Mouse (Mus musculus): ENCODE measurements around the gene Pcca. TPM values are rescaled to one million over a fixed set of nuclear protein-coding genes. Genes with fewer than 3 reads are reported as not detected.

Gene Pcca
- polyA plus RNA-seq, 1 experiment from 2014 or later, result 23.8 TPM

DNA sequence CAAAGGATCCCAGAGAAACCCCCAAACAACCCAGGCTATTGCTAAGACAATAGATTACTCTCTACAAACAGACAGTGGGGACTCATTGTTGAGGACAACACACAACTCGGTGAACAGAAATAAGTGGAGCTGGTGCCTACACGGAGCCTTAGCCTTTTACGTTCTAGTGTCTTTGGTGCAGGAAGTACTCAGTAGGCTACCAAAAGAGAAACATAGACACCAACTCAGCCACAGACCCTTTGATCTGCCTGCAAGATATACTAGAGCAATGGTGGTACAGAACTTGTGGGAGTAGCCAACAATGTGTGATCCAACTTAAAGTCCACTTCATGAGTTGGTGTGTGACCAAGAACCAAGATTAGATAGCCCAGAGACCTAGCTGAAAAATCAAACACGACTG lies 374.0 kb downstream of the Pcca start:
- no peak for DNase-seq
- no peak overlapping the region for H3K9ac ChIP-seq
- H3K27me3 ChIP-seq (ENCODE audit: insufficient read depth, low read length), result no peaks in the 10 kb centered on the region
- TF ChIP-seq CTCF (IDR thresholded peaks at IDR 0.05; ENCODE audit: low read depth), result no peak
- H3K4me3 ChIP-seq (ENCODE audit: low read depth, low read length), result no peak overlapping the region
- H3K4me2 ChIP-seq, result no peak overlapping the region
- no peak for ATAC-seq (ENCODE audit: insufficient read depth)
- peaks cover 8% of the 10 kb centered on the region for H3K4me1 ChIP-seq (ENCODE audit: insufficient read depth)
- H3K9me3 ChIP-seq (ENCODE audit: low read depth, low read length), result no peaks in the 10 kb centered on the region
- 96% methylated on average over 4 of the region's 4 CpGs for WGBS
- H3K36me3 ChIP-seq (ENCODE audit: insufficient read depth), result no peaks in the 10 kb centered on the region
- H3K27ac ChIP-seq (ENCODE audit: low read depth), result no peak overlapping the region

DNA sequence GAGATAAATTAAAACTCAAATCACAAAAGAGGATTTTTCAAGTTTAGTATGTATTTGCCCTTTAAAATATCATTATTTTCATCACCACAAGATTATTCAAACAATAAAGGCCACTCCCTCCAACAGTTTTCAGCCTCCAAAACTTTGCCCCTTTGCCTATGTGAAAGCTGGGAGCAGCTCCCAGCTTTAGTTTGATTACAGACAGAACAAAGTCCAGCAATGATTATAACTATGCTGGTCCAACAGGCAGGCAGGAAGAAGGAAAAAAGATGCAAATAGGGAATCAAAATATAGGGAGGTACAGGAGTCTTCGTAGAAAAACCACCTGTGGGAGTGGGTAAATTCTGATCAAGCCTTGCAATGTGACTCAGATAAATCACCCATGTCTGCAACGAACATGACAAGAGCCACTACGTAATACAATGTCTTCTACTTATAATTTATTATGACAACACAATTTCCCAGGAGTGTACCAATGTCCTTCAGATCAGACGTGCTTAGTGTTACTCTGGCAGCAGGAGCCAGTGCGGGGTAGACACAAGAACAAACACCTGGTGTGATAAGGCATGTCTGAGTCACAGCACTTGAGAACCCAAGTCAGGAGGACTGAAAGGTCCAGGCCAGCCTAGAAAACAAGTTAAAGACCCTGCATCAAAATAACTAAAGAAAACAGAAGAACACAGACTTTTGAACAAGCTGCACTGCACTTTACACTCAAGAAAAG lies 375.4 kb downstream of the Pcca start:
- Histone ChIP-seq H3K4me2 (no peak overlapping the region), H3K4me1 (ENCODE audit: insufficient read depth) (no peaks in the 10 kb centered on the region), H3K27me3 (ENCODE audit: insufficient read depth, low read length) (no peaks in the 10 kb centered on the region), H3K4me3 (ENCODE audit: low read depth, low read length) (no peak overlapping the region), H3K9ac (no peak overlapping the region), H3K27ac (ENCODE audit: low read depth) (no peak overlapping the region), H3K36me3 (ENCODE audit: insufficient read depth) (no peaks in the 10 kb centered on the region), H3K9me3 (ENCODE audit: low read depth, low read length) (no peaks in the 10 kb centered on the region)
- WGBS, result 57% methylated on average over 5 of the region's 5 CpGs
- ATAC-seq (ENCODE audit: insufficient read depth), result no peak
- TF ChIP-seq CTCF (IDR thresholded peaks at IDR 0.05; ENCODE audit: low read depth), result no peak
- DNase-seq, result no peak

GRCm38 (mm10) chr14:122911265-122911664 lies 377.1 kb downstream of the Pcca start:
- no peak for ATAC-seq (ENCODE audit: insufficient read depth)
- H3K9me3 ChIP-seq (ENCODE audit: low read depth, low read length), result no peaks in the 10 kb centered on the region
- no peak overlapping the region for H3K27ac ChIP-seq (ENCODE audit: low read depth)
- H3K4me1 ChIP-seq (ENCODE audit: insufficient read depth), result no peaks in the 10 kb centered on the region
- H3K4me2 ChIP-seq, result no peak overlapping the region
- H3K9ac ChIP-seq, result no peak overlapping the region
- no peaks in the 10 kb centered on the region for H3K36me3 ChIP-seq (ENCODE audit: insufficient read depth)
- TF ChIP-seq CTCF (IDR thresholded peaks at IDR 0.05; ENCODE audit: low read depth), result no peak
- no peak for DNase-seq
- no peaks in the 10 kb centered on the region for H3K27me3 ChIP-seq (ENCODE audit: insufficient read depth, low read length)
- H3K4me3 ChIP-seq (ENCODE audit: low read depth, low read length), result no peak overlapping the region

DNA sequence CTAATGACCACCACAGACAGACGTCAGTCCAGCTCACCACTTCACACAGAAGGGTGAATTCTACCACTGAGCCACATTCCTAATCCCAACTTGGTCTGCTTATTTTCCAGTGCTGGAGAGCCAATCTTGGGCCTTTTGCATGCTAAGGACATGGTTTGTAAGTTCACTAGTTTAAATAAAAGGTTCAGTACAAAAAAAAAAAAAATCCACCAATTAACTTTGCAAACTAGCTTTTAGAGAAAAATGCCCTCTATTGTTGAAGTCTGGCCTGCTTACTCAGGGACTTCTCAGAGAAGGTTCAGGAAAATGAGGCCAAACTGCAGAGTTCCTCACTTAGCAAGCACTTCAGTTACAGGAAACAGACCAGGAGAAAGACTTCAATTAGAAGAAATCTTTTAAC lies 378.0 kb downstream of the Pcca start:
- Histone ChIP-seq H3K4me1 (ENCODE audit: insufficient read depth) (no peaks in the 10 kb centered on the region), H3K9ac (peak overlapping the region; percentile 69), H3K27ac (ENCODE audit: low read depth) (0 out of 2 replicates have a peak overlapping the region, but pooled peaks have one; percentile 30), H3K4me3 (ENCODE audit: low read depth, low read length) (peak overlapping the region; percentile 68), H3K4me2 (peak overlapping the region; percentile 83), H3K9me3 (ENCODE audit: low read depth, low read length) (no peaks in the 10 kb centered on the region), H3K27me3 (ENCODE audit: insufficient read depth, low read length) (no peaks in the 10 kb centered on the region), H3K36me3 (ENCODE audit: insufficient read depth) (no peaks in the 10 kb centered on the region)
- ATAC-seq (ENCODE audit: insufficient read depth), result no peak
- WGBS, result 57% methylated on average over 1 of the region's 1 CpGs
- peak; percentile 19 for DNase-seq
- no peak for TF ChIP-seq CTCF (IDR thresholded peaks at IDR 0.05; ENCODE audit: low read depth)

GRCm38 (mm10) chr14:122912812-122913498 lies 378.8 kb downstream of the Pcca start:
- peak; percentile 87 for ATAC-seq (ENCODE audit: insufficient read depth)
- no peaks in the 10 kb centered on the region for H3K9me3 ChIP-seq (ENCODE audit: low read depth, low read length)
- no peak for TF ChIP-seq CTCF (IDR thresholded peaks at IDR 0.05; ENCODE audit: low read depth)
- H3K9ac ChIP-seq, result peak overlapping the region; percentile 69
- H3K4me2 ChIP-seq, result peak overlapping the region; percentile 83
- peak overlapping the region; percentile 68 for H3K4me3 ChIP-seq (ENCODE audit: low read depth, low read length)
- WGBS, result under 1% methylated on average over 51 of the region's 58 CpGs
- 0 out of 2 replicates have a peak overlapping the region, but pooled peaks have one; percentile 30 for H3K27ac ChIP-seq (ENCODE audit: low read depth)
- H3K27me3 ChIP-seq (ENCODE audit: insufficient read depth, low read length), result no peaks in the 10 kb centered on the region
- no peaks in the 10 kb centered on the region for H3K36me3 ChIP-seq (ENCODE audit: insufficient read depth)
- no peaks in the 10 kb centered on the region for H3K4me1 ChIP-seq (ENCODE audit: insufficient read depth)
- DNase-seq, result peak; percentile 77

DNA sequence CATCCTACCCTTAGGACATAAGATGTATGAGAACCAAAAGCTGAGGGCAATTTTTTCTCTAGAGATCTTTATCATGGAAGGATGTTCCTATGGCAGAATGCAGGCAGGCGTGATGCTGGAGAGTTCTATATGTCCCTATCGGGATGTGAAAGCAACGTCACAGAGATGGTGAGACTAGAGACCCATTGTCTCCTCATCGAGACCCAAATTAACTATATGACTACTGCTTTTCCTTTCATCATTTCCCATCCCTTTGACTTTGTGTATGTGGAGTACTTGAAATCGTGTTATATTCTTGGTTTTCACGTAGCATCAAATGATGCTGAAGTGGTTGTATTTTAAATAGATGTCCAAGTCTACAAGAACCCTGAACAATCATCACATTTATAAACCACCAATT lies 379.5 kb downstream of the Pcca start, which contains the start of gene Ggact:
Gene Ggact, minus strand, starts transcription at position 101 of the 400 bp plus-strand sequence.
- no peak for DNase-seq
- Histone ChIP-seq H3K4me1 (ENCODE audit: insufficient read depth) (no peaks in the 10 kb centered on the region), H3K4me2 (peak within 1 kb of the TSS; percentile 83), H3K27ac (ENCODE audit: low read depth) (0 out of 2 replicates have a peak within 1 kb of the TSS, but pooled peaks have one; percentile 30), H3K27me3 (ENCODE audit: insufficient read depth, low read length) (no peaks in the 10 kb centered on the region), H3K4me3 (ENCODE audit: low read depth, low read length) (peak within 1 kb of the TSS; percentile 68), H3K9ac (peak within 1 kb of the TSS; percentile 69), H3K36me3 (ENCODE audit: insufficient read depth) (no peaks in the 10 kb centered on the region), H3K9me3 (ENCODE audit: low read depth, low read length) (no peaks in the 10 kb centered on the region)
- no peak for TF ChIP-seq CTCF (IDR thresholded peaks at IDR 0.05; ENCODE audit: low read depth)
- no peak for ATAC-seq (ENCODE audit: insufficient read depth)
- 73% methylated on average over 6 of the region's 6 CpGs for WGBS

DNA sequence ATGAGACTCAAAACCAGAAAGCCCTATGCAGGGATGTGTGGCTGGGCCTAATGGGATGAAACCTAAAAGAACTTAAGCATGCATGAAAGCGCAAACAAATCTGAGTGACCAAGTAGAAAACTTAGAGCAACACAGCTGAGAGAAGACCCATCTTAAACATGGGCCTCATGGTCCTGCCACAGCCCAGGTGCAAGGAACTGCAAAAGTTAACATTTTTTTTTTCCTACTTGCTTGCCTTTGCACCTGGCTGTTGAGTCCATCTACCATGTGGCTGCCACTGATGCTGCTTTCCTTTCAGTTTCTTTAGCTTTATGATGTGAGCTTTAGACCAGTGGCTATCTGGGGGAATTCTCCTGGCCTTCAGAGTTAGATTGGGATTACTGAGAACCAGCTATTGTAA lies 383.6 kb downstream of the Pcca start:
- H3K9ac ChIP-seq, result no peak overlapping the region
- H3K4me2 ChIP-seq, result no peak overlapping the region
- TF ChIP-seq CTCF (IDR thresholded peaks at IDR 0.05; ENCODE audit: low read depth), result no peak
- H3K4me3 ChIP-seq (ENCODE audit: low read depth, low read length), result no peak overlapping the region
- H3K27ac ChIP-seq (ENCODE audit: low read depth), result no peak overlapping the region
- ATAC-seq (ENCODE audit: insufficient read depth) (no peak), DNase-seq (no peak)
- 93% methylated on average over 1 of the region's 1 CpGs for WGBS
- H3K4me1 ChIP-seq (ENCODE audit: insufficient read depth), result no peaks in the 10 kb centered on the region
- H3K9me3 ChIP-seq (ENCODE audit: low read depth, low read length), result no peaks in the 10 kb centered on the region
- H3K36me3 ChIP-seq (ENCODE audit: insufficient read depth), result 0 out of 2 replicates have a peak, but pooled peaks cover 3% of the 10 kb centered on the region
- H3K27me3 ChIP-seq (ENCODE audit: insufficient read depth, low read length), result no peaks in the 10 kb centered on the region

All from lung, embryonic 14.5 days (tissue).